Mouse (Mus musculus) heart, postnatal 14 days (tissue): Measurements from ENCODE around the gene Psapl1. TPM values are rescaled to one million over a fixed set of nuclear protein-coding genes. Genes with fewer than 3 reads are reported as not detected.

Experiments used
- total RNA-seq, 2 experiments: library from RNA; stranded (reverse); gene quantifications; 2 replicates each; pipeline ENCODE4 v1.2.3; 2021

Gene Psapl1
- total RNA-seq, 2 experiments from 2014 or later = not detected

Other genes with a start within 250 kb of the Psapl1 start
- gene Sorcs2, start 194.1 kb downstream of the Psapl1 start, total RNA-seq = 1 to 10 TPM; 9.6 to 9.9 TPM